Mouse (Mus musculus): ENCODE results near the gene Gm13276. TPM values are rescaled to one million over a fixed set of nuclear protein-coding genes. Genes with fewer than 3 reads are reported as not detected.
"Not testable (repeated sequence)": the region's sequence is repeated elsewhere in the genome, so short reads cannot be mapped to it uniquely, and the experiment has no call there.

The Gm13276 gene
- polyA plus RNA-seq (2015; fragmentation: Nextera tagmentation; extraction: Ambion mirVana): 0.45 TPM in 1 of 2 replicates, not detected in the other

DNA sequence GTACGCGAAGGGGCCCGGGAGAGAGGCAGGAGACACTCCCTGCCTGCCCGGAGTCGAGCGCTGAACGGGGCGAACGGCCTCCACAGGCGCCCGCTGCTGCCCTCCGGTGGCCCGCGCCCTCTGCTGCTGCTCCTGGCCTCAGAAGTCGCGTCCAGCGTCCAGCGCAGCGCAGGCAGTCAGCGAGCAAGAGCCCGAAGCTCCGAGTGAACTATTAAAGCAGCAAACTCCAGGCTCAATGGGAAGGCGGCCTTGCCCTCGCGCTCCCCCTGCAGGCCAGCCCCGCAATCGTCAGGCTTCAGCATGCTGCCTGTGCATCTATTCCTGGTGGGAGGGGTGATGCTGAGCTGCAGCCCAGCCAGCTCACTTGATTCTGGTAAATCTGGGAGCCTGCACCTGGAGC is at the start of gene Gm13276:
TSS of gene Gm13276 (plus strand) at position 301 of the 400 bp plus-strand sequence.
- WGBS: no CpG with 5 or more reads among the region's 27 CpGs
- ATAC-seq (ENCODE audit: low FRiP score, low TSS enrichment); H3K27ac ChIP-seq (replicated peaks); H3K9me3 ChIP-seq (ENCODE audit: control insufficient read depth, low read length); H3K4me1 ChIP-seq (replicated peaks; ENCODE audit: control insufficient read depth, insufficient read depth); H3K4me3 ChIP-seq (ENCODE audit: low read depth, low read length); H3K36me3 ChIP-seq (ENCODE audit: control insufficient read depth, insufficient read depth, low read length); H3K4me2 ChIP-seq (replicated peaks; ENCODE audit: low read depth); DNase-seq (ENCODE audit: low spot score); H3K9ac ChIP-seq (ENCODE audit: low read length); H3K27me3 ChIP-seq (ENCODE audit: control insufficient read depth, insufficient read depth, low read length): not testable (repeated sequence)

DNA sequence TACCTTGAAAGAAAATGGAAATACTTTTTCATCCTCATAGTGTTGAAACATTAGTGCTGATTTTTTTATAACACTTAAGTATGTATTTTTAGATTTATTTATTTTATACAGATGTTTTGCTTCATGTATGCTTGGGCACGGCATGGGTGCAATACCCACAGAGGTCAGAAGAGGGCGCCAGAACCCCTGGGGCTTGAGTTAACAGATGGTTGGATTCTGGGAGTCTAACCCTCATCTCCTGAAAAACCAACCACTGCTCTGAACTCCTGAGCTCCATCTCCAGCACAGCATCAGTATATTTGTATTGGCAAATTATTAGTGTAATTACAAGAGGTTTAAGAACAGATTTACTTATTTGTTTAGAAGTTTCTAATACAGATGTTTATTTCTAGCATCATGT is 47.0 kb upstream of the Gm13276 start:
- Histone ChIP-seq H3K27me3 (ENCODE audit: control insufficient read depth, insufficient read depth, low read length) (no peaks in the 10 kb centered on the region), H3K4me3 (ENCODE audit: low read depth, low read length) (no peak overlapping the region), H3K36me3 (ENCODE audit: control insufficient read depth, insufficient read depth, low read length) (no peaks in the 10 kb centered on the region), H3K9me3 (ENCODE audit: control insufficient read depth, low read length) (no peaks in the 10 kb centered on the region), H3K4me1 (replicated peaks; ENCODE audit: control insufficient read depth, insufficient read depth) (no peaks in the 10 kb centered on the region), H3K9ac (ENCODE audit: low read length) (no peak overlapping the region), H3K4me2 (replicated peaks; ENCODE audit: low read depth) (no peak overlapping the region), H3K27ac (replicated peaks) (no peak overlapping the region)
- WGBS: 3% methylated on average over 2 of the region's 2 CpGs
- ATAC-seq (ENCODE audit: low FRiP score, low TSS enrichment) (no peak), DNase-seq (ENCODE audit: low spot score) (peak; percentile 85)
- TF ChIP-seq CTCF (IDR thresholded peaks at IDR 0.05; ENCODE audit: low read depth): peak; percentile 93
- TF ChIP-seq EP300 (optimal IDR thresholded peaks at IDR 0.05): no peak

DNA sequence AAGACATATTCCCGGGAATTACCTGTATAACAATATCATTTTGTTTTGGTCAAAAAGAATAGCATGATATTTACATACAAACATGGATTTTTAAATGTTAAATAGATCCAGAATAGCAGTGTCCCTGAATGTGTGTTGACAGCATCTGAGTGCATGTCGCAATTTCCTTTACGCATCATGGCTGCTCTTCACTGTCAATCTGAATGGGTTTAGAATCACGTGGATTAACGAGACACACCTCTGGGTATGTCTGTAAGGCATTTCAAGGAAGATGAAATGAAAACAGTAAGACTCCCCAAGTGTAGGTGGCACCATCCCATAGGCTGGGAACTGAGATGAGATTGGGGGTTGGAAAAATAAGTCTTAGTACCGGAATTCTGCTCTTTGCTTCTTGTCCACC is 46.5 kb upstream of the Gm13276 start:
- WGBS: 84% methylated on average over 6 of the region's 6 CpGs
- Histone ChIP-seq H3K4me2 (replicated peaks; ENCODE audit: low read depth) (no peak overlapping the region), H3K9ac (ENCODE audit: low read length) (no peak overlapping the region), H3K9me3 (ENCODE audit: control insufficient read depth, low read length) (no peaks in the 10 kb centered on the region), H3K36me3 (ENCODE audit: control insufficient read depth, insufficient read depth, low read length) (no peaks in the 10 kb centered on the region), H3K27me3 (ENCODE audit: control insufficient read depth, insufficient read depth, low read length) (no peaks in the 10 kb centered on the region), H3K4me3 (ENCODE audit: low read depth, low read length) (no peak overlapping the region), H3K4me1 (replicated peaks; ENCODE audit: control insufficient read depth, insufficient read depth) (no peaks in the 10 kb centered on the region), H3K27ac (replicated peaks) (no peak overlapping the region)
- TF ChIP-seq EP300 (optimal IDR thresholded peaks at IDR 0.05) (no peak), CTCF (IDR thresholded peaks at IDR 0.05; ENCODE audit: low read depth) (no peak)
- ATAC-seq (ENCODE audit: low FRiP score, low TSS enrichment) (no peak), DNase-seq (ENCODE audit: low spot score) (no peak)

DNA sequence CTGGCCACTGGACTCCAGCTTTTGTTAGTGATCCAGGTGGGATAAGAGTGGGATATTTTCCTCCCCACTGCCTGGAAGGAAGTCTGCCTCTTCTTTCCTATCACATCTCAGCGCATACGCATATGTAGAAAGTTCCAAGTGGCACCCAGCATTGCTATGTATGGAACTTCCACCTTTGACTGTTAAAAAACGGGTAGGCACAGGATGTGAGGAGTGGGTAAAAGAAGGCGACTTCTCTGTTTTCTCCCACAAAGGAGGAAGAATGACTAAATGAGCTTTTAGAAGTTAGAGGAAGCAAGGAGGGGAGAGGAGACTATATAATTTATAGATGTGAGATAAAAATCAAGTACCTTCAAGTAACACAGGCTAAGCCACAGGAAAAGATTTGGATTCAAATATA is 44.1 kb upstream of the Gm13276 start:
- no peak overlapping the region for H3K4me2 ChIP-seq (replicated peaks; ENCODE audit: low read depth)
- WGBS: 87% methylated on average over 4 of the region's 4 CpGs
- H3K9ac ChIP-seq (ENCODE audit: low read length): no peak overlapping the region
- DNase-seq (ENCODE audit: low spot score): no peak
- no peaks in the 10 kb centered on the region for H3K4me1 ChIP-seq (replicated peaks; ENCODE audit: control insufficient read depth, insufficient read depth)
- TF ChIP-seq EP300 (optimal IDR thresholded peaks at IDR 0.05) (no peak), CTCF (IDR thresholded peaks at IDR 0.05; ENCODE audit: low read depth) (no peak)
- H3K4me3 ChIP-seq (ENCODE audit: low read depth, low read length): no peak overlapping the region
- H3K27me3 ChIP-seq (ENCODE audit: control insufficient read depth, insufficient read depth, low read length): no peaks in the 10 kb centered on the region
- ATAC-seq (ENCODE audit: low FRiP score, low TSS enrichment): no peak
- no peaks in the 10 kb centered on the region for H3K9me3 ChIP-seq (ENCODE audit: control insufficient read depth, low read length)
- no peaks in the 10 kb centered on the region for H3K36me3 ChIP-seq (ENCODE audit: control insufficient read depth, insufficient read depth, low read length)
- H3K27ac ChIP-seq (replicated peaks): no peak overlapping the region

DNA sequence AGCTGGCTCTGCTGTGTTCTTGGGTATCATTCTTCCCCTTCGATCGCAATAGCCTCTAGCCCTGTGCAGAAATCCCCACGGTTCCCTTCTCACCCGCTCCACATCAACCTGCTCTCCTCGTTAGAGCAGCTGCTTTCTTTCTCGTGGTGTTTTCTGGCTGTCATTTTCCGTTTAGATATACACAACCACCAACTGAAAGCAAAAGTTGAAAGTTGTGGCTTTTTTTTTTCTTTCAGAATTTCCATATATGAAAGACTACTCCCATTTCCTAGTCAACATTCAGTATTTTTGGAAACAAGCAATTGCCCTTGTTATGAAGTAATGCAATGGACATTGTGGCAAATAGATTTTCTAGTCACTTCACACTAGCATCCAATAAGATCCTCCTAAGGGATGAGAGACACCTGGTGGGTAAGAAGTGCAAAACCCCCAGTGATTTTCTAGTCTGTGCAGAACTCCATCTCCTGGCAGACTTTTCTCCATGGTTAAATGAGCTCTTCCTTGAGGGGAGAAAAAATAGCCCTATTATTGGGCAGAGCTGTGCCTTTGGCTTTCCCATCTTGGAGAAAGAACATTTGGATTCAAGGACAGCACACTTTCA is 42.6 kb upstream of the Gm13276 start:
- Histone ChIP-seq H3K4me2 (replicated peaks; ENCODE audit: low read depth) (no peak overlapping the region), H3K27ac (replicated peaks) (0 out of 2 replicates have a peak overlapping the region, but pooled peaks have one; percentile 40), H3K4me3 (ENCODE audit: low read depth, low read length) (no peak overlapping the region), H3K4me1 (replicated peaks; ENCODE audit: control insufficient read depth, insufficient read depth) (no peaks in the 10 kb centered on the region), H3K9ac (ENCODE audit: low read length) (no peak overlapping the region), H3K9me3 (ENCODE audit: control insufficient read depth, low read length) (no peaks in the 10 kb centered on the region), H3K36me3 (ENCODE audit: control insufficient read depth, insufficient read depth, low read length) (no peaks in the 10 kb centered on the region), H3K27me3 (ENCODE audit: control insufficient read depth, insufficient read depth, low read length) (no peaks in the 10 kb centered on the region)
- 47% methylated on average over 7 of the region's 7 CpGs for WGBS
- no peak for DNase-seq (ENCODE audit: low spot score)
- TF ChIP-seq CTCF (IDR thresholded peaks at IDR 0.05; ENCODE audit: low read depth) (peak; percentile 58), EP300 (optimal IDR thresholded peaks at IDR 0.05) (no peak)
- no peak for ATAC-seq (ENCODE audit: low FRiP score, low TSS enrichment)

DNA sequence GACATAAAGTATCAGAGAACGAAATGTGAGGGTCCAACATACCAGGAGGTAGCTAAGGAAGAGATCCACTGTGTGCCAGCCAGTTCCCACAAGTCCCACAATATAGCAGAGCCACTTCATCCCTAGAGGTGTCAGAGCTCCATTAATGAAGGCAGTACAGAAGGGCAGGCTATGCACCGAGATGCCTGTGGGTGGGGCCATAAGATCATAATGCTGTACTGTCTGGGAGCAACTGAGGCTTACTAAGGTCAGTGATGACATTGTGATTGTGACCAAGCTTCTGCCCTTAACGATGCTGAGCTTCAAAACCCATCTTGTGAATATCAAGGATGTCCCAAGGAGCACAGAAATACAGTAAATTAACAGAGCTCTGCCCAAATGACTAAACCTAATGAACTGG is 41.3 kb upstream of the Gm13276 start:
- Histone ChIP-seq H3K4me3 (ENCODE audit: low read depth, low read length) (no peak overlapping the region), H3K4me2 (replicated peaks; ENCODE audit: low read depth) (no peak overlapping the region), H3K27ac (replicated peaks) (no peak overlapping the region), H3K27me3 (ENCODE audit: control insufficient read depth, insufficient read depth, low read length) (no peaks in the 10 kb centered on the region), H3K4me1 (replicated peaks; ENCODE audit: control insufficient read depth, insufficient read depth) (no peaks in the 10 kb centered on the region), H3K9ac (ENCODE audit: low read length) (no peak overlapping the region), H3K36me3 (ENCODE audit: control insufficient read depth, insufficient read depth, low read length) (no peaks in the 10 kb centered on the region), H3K9me3 (ENCODE audit: control insufficient read depth, low read length) (no peaks in the 10 kb centered on the region)
- no peak for DNase-seq (ENCODE audit: low spot score)
- WGBS: 59% methylated on average over 3 of the region's 3 CpGs
- TF ChIP-seq EP300 (optimal IDR thresholded peaks at IDR 0.05): no peak
- TF ChIP-seq CTCF (IDR thresholded peaks at IDR 0.05; ENCODE audit: low read depth): peak; percentile 38; the same call in 1 of the 2 replicates
- no peak for ATAC-seq (ENCODE audit: low FRiP score, low TSS enrichment)
